Mouse (Mus musculus): ENCODE measurements around the gene Ifitm3.
"Not testable (repeated sequence)": the region's sequence is repeated elsewhere in the genome, so short reads cannot be mapped to it uniquely, and the experiment has no call there.

The Ifitm3 gene

DNA sequence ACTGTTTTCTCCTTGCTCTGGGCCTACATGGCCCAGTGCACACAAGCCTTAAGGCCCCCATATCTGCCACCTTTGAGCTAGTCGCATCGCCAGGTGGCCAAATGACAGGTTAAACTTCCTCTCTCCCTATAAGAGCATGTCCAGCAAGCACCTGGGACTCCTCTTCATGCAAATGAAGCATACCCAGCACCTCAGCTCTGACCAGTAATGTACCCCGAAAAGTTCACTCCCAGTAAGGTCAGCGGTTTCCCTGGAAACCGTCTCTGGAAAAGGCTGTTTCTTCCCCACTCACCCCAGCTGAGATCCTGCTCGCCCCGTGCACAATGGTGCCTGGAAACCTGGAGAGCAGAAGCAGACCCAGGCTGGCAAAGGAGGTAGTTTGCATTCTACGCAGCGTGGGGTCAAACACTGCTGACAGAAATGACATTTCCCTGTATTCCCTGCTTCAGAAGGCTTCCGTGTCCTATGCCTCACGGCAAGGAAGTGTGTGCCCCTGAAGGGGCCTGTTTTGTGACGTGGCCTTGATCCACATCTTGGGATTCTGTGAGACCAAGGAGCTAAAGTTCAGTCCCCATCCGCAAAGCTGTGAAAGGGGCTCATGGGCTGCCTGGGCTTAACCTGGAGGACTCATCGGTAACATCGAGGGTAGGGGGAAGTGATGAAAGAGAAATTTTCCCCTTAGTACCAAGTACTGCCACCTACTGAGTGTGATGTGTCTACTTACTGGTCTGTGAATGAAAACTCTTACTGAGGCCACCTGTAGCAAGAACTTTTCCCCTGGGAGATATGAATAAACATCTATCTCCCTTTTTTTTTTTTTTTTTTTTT is 9.5 kb downstream of the Ifitm3 start:
- no peak for DNase-seq (ENCODE audit: low read depth, low spot score)

DNA sequence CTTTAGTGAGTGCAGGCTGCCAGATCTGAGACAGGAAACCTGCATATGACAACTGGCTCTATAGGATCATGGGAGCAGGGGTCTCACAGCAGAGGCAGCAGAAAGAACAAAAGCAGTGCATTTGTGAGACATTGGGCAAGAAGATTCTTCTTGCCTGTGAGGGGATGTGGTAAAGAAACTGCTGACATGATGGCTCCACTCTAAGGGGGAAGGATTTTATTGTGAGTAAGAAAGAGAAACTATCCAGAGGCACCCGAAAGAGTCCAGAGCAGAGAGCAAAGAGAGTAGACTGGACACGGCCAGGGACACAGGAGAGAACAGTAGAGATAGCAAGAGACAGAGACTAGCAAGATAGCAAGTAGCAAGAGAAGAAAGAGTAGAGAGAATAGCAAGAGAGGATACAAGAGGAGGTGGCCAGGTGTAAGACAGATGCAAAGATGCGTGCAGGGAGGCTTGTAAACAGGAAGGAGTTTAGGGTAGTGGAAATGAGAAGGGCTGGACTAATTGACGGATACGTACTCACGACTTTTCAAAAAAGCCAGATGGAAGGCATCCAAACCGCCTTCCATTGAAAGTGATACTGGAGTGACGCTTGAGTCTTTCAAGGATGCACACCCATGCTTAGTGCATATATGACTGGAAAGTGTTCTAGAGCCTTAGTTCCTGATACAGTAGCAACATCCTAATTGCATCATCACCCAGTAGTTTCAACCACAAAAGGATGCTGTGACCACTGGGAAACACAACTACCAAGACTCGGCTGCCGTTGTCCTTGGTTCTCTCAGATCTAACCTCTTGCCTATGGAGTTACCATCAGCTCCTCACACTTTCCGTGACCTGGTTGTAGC is 11.5 kb downstream of the Ifitm3 start:
- DNase-seq (ENCODE audit: low read depth, low spot score), result no peak

DNA sequence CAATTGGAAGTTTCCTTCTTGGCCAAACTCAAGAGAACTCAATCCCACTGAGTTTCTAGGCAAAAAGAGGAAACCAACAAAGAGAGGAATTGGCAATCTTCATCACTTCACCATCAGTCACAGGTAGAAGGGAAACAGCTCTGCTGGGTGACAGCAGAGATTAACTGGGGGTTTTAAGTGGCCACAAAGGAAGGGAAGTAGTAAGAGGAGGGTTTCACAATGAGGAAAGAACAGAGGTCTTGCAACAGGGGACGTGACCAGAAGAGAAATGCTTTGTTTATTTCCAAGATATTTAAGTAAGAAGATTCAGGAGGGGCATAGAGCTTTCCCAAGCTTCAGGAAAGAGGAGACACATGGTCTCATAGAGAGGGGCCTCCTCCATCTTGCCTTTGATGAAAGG is 12.8 kb downstream of the Ifitm3 start:
- DNase-seq (ENCODE audit: low read depth, low spot score), result no peak

DNA sequence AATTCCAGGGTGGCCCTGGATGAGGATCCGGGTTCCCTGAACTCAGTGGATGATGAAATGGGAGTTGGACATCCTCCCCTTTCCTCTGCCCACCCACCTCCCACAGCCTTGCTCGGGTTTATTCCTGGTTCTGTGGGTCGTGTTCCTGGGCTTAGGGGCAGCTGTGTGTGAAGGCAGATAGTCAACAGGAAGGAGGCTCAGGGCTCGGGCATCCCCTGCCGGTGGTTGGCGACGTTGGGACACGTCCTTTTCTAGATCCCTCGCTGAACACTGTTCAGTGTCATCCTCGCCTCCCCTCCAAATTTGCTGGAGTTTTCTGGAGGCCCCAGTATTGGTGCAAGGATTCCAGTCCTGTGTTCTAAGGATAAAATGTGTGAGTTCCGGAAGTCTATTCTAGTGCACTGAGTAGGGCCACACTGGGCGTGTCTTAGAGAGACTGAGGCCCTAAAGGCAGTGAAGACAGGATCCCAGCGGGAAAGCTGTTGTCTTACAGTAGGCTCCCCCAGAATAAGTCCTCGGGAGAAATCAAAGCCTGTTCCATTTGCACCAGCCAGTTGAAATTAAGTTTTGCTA is 19.4 kb downstream of the Ifitm3 start:
- no peak for DNase-seq (ENCODE audit: low read depth, low spot score)

DNA sequence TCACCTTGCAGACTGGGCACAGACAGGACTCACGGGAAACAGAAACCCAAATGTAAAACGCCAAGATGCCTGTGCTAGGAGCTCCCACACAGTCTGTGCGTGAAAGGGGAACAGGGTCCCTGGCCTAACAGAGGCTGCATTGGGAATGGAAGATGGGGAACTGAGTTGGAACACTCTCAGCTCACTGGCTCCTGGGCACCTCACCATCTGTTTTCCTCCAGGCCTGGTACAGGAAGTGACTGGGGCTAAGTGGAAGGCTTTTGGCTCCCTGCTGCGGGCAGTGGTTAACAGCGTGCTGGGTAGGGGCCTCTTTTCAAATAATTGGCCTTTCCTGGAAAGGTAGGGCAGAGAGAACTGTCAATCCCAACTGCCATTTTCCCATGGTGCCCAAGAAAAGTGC is 19.9 kb downstream of the Ifitm3 start:
- no peak for DNase-seq (ENCODE audit: low read depth, low spot score)

DNA sequence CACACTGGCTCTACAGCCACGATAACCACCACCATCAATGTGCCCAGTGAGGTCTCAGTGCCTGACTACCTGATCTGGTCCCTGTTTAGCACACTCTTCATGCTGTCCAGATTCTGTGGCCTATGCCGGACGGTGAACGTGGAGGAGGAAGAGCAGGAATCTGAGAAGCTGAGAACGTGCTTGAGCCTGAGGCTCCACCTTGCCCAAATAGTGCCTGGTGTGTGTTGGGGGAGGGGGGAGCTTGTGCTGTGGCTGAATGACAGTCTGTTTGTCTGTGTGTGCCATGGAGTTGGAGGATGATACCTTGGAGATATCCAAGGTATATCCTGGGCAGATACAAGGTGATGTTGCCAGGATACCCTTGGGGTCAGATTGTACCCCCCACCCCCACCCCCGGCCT is 20.4 kb downstream of the Ifitm3 start:
- DNase-seq (ENCODE audit: low read depth, low spot score), result no peak

DNA sequence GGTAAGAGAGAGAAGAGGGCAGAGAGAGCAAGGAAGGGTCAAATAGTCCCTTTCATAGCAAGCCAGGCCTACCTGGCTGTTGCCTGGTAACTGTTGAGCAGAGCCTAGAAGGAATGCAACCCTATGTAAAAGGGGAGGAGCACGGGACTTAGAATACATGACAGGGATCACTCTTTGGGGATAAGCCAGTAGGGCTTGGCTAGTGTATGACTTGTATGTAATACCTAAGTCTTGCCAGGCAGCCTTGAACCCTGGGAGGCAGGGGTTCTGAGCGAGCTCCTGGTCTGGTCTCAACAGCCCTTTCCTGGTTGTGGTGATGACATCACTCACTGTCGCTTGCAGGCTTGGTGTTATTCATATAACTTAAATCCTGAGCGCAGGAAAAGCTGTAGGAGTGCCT is 21.5 kb downstream of the Ifitm3 start:
- no peak for DNase-seq (ENCODE audit: low read depth, low spot score)

DNA sequence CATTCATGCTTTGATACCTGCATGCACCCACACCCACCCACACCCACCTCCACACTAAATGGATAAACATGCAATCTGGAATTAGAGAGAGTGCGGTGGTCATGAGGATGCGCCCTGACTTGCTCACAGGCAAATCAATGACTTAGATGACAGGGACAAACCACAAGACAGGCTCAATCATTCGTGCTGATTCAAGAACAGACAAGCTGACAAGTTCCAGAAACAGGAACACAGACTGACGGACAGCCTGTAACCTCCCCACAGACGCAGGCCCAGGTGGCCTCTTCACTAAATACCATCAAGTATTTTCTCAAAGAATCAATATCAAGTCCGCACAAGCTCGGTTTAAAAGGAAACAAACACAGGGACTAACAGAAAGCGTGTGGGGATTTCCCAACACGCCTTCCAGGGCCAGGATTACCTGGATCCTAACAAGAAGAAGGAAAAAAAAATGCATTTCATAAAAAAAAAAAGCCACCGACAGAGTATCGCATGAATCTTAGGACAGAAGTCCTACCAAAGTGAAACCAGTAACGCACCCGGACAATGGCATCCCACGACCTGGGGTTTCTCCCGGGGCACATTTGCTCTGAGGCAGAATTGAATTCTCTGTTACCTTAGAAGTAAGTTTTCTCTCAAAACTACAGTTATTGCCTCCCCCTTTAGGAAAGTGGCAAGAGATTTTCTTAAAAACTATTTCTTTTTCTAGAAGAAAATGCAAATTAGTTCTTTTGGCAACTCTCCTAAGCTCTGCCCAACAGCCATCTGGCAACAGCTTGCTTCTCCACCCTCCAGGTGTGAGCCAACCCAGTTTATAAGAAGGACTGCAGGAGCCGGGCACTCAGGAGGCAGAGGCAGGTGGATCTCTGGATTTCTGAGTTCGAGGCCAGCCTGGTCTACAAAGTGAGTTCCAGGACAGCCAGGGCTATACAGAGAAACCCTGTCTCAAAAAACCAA is 23.1 kb downstream of the Ifitm3 start:
- DNase-seq (ENCODE audit: low read depth, low spot score), result no peak

DNA sequence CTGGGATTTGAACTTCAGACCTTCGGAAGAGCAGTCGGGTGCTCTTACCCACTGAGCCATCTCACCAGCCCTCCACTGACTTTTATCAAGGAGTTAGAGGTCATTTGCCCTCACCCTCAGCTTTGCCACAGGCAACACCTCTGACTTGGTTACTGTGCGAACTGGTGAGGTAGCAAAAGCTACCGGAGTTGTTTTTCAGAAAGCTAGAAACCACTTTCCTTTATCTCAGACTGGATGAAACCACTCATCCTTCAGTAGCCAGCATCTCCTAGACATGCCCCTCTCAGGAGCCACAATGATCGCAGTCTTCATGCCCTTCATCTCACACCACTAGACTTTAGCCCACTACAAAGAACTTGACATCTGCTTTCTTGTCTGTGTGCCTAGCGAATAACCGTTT is 27.6 kb downstream of the Ifitm3 start:
- DNase-seq (ENCODE audit: low read depth, low spot score), result no peak

DNA sequence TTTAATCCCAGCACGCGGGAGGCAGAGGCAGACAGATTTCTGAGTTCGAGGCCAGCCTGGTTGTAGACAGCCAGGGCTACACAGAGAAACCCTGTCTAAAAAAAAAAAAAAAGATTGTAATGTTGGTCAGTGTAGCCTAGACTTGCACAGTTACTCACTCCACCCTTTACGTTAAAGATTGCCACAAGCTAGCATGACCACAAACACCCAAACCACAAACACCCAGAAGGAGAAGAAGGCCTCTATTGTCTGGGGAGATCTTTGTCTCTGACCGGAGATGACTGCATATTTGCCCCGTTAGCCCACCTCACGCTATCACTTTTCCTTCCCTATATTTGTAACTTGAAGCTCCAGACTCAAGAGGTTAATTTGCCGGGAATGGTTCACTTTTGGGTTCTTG is 28.9 kb downstream of the Ifitm3 start:
- DNase-seq (ENCODE audit: low read depth, low spot score), result no peak

DNA sequence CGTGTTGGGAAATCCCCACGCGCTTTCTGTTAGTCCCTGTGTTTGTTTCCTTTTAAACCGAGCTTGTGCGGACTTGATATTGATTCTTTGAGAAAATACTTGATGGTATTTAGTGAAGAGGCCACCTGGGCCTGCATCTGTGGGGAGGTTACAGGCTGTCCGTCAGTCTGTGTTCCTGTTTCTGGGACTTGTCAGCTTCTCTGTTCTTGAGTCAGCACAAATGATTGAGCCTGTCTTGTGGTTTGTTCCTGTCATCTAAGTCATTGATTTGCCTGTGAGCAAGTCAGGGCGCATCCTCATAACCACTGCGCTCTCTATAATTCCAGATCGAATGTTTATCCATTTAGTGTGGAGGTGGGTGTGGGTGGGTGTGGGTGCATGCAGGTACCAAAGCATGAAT is 33.9 kb downstream of the Ifitm3 start:
- DNase-seq (ENCODE audit: low read depth, low spot score), result not testable (repeated sequence)

DNA sequence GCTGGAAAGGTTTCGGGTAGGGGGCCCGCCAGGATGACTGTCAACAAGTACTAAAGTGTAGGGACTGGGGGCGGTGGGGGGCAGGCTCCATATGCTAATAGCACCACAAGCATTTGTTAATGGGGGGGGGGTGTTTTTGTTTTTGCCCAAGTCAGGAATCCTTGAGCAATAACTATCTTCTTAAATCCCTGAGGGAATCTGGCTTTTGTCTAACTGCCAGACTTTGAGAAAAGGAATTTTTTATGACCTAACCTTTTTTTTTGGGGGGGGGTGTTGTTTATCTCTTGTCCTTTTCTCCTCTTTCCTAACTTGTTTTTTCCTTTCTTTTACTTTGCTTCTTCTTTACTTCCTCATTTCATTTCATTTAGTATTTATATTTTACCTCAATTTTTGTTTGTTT is 35.1 kb downstream of the Ifitm3 start:
- DNase-seq (ENCODE audit: low read depth, low spot score), result no peak

DNA sequence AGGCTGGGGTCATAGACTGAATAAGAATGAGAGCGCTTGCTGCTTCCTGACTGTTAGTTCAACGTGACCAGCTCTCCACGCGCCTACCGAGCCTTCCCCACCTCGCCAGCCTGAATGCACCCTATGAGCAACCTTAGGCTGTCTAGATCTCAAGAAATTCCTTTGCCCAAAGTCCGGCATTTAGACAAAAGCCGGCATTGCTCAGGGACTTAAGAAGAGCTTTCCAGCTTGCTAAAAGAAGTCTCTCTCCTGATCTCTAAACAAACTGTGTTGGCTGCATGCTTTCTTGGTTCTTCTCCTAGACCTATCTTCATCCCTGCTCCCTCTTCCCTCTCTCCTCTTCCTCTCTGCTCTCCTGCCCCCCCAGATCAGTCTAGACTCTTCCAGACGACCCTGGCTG is 35.6 kb downstream of the Ifitm3 start:
- DNase-seq (ENCODE audit: low read depth, low spot score), result no peak

DNA sequence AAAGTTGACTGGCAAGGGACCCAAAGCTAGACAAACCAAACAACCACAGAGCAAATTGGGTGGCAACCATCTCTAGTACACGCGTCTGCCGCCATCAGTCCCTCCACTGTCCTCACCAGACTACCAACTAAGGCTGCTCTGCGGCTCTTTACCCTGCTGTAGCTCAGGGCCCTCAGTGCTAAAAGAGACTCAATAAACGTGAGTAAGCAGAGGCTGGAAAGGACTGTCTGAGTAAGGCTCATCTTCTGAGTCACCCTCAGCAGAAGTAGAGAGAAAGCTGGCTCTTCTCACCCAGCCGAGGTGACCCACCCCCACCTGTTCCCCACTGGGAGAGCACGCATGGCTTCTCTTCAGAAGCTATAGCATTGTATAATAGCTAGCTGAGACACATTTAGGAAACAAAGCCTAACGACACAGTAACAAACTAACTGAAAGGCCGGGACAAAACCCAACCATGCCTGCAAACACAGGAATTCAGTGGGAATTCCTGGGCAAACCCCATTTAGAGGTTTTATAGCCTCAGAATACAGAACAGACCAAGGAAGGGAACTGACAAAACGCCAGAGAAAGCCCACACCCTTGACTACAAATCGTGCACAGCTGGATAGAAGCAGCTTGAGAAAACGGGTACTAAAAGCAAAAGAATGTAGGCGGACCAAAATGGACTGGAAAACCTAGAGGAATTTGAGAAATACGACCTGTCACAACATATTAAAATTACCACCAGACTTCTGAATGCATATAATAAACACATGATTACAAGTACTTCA is 37.0 kb downstream of the Ifitm3 start:
- DNase-seq (ENCODE audit: low read depth, low spot score), result no peak

DNA sequence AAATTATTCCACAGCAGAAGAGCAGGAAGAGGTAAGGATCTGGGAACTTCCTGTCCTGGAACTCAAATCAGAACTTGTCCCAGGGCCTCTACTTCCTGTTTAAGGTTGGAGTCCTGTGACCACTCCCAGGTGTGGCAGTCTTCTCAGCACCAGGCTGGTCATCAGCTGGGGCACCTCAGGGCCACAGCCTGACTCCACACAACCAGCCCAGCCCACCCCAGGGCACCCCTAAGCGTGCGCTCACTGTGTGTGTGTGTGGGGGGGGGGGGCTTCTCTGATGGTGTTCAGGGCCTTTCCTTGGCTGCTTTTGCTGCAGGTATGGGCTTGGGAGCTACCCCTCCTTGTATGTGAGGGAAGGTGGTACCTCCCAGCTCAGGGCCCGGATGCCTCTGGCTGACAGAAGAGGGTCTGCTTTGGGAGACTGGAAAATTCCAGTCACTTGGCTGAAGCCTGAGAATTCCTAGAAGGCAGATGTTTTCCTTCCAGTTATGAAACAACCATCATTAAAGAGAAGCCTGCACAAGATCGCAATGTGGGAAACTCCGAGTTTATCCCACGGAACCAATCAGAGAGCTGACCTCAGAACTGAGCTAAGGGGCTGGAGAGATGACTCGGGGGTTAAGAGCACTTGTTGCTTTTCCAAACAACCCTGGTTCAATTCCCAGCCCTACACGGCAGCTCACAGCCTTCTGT is 38.9 kb downstream of the Ifitm3 start:
- DNase-seq (ENCODE audit: low read depth, low spot score), result peak; percentile 47

DNA sequence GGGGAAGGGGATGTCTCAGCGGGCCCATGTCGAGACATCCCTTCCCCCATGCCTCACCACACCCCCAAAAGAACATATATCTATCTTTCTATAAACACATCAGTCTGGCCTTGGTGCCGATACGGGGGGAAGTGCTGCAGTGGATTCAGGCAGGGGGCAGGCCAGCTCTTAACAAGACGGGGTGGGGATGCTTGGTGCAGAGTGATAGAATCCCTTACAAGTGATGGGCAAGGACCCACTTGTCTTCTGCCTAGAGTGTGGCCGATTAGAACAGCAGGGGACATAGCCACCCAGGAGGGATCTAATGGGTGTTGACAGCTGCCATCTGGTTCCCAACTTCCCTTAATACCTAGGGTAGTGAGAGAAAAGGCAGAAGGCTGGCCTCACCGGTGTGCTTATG is 39.6 kb downstream of the Ifitm3 start:
- DNase-seq (ENCODE audit: low read depth, low spot score), result no peak

DNA sequence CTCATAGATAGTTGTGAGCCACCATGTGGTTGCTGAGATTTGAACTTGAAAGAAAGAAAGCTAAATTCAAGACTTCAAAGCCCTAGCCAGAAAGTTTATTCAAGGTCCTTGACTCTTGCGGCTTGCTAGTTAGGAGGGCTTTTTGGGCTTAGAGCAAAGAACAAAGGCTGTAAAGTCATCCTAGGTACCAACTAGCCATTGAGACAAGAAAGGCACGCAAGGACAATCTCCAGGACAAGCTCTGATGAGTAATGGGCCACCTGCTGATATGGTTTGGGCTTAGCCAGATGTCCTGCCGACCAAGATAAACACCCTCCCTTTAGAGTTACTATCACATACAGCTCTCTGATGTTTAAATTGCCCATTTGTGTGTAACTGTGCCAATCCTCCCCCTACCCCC is 41.9 kb downstream of the Ifitm3 start:
- not testable (repeated sequence) for DNase-seq (ENCODE audit: low read depth, low spot score)

DNA sequence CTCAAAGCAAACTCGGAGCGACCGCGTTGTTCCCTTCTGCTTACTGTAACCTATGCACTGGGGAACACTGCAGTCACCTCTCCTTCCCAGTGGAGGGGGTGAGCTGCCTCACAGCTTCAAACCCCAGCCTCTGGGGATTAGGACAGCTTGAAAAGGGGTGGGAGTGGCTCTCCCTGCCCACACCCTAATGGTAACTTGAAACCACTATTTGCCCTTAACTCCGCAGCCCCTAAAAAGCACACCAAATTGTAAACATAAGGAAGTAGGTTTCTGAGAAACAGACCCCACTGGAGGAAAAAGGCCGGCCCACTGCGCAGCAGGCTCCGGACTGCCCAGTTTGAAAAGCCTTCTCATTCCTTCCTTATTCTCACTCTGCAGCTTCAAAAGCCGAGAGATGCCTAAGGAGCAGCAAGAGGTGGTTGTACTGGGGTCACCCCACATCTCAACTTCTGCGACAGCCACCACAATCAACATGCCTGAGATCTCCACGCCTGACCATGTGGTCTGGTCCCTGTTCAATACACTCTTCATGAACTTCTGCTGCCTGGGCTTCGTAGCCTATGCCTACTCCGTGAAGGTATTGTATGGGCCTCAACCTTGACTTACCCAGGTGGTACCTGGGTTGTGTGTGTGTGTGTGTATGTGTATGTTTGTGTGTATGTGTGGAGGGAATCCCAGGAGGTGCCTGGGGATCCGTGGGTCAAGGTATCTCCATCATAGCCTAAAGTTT is 42.5 kb downstream of the Ifitm3 start:
- DNase-seq (ENCODE audit: low read depth, low spot score), result no peak

DNA sequence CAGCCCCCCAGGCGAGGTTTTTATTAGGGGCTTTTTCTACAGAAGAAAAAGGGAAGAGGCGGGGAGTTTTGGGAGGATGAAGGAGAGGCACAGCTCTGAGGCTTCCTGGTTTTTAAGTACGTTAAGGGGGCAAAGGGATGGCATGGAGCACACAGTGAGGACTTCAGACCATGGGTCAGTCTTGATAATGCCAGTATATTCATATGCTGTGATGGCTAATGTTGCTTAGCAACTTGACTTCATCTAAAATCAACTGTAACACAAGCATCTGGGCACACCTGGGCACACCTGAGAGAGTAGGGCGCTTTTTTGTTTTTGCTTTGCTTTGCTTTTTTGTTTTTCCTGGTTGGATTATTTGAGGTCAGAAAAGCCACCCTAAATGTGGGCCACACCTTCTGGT is 43.6 kb downstream of the Ifitm3 start, which contains the start of gene Ifitm1:
TSS of gene Ifitm1 (plus strand) at position 301 of the 400 bp plus-strand sequence.
- DNase-seq (ENCODE audit: low read depth, low spot score), result no peak

All from skeletal muscle tissue, adult 2 months (tissue).